Mouse (Mus musculus) heart, postnatal 0 days (tissue): ENCODE measurements around the gene Cyp2a5. TPM values are rescaled to one million over a fixed set of nuclear protein-coding genes. Genes with fewer than 3 reads are reported as not detected.
"Not testable (repeated sequence)": the region's sequence is repeated elsewhere in the genome, so short reads cannot be mapped to it uniquely, and the experiment has no call there.

Experiments
- ATAC-seq: fragments of 200-750 bp; cut with Nextera tagmentation; 2 replicates; pipeline ENCODE4 v1.8.0; 2017; ENCODE audit warnings: low read depth, moderate number of reproducible peaks, moderate library complexity; ENCODE audit not compliant: insufficient read depth
- DNase-seq: peaks from one replicate; pipeline ENCODE4 v3.0.0-alpha.2; 2016; ENCODE audit warnings: low spot score
- H3K27ac ChIP-seq: fragments of 300-500 bp; sonication (generic); 2 replicates; pipeline ENCODE4 v1.5.1; 2014; ENCODE audit warnings: low read depth, mild to moderate bottlenecking
- H3K27me3 ChIP-seq: fragments of 300-500 bp; sonication (generic); 2 replicates; pipeline ENCODE4 v1.6.1; 2014; ENCODE audit warnings: low read length, mixed read lengths; ENCODE audit not compliant: control insufficient read depth, insufficient read depth
- H3K36me3 ChIP-seq: fragments of 300-500 bp; sonication (generic); replicated peaks from 2 replicates; pipeline ENCODE4 v1.6.1; 2014; ENCODE audit warnings: low read length, mixed read lengths; ENCODE audit not compliant: control insufficient read depth, insufficient read depth
- H3K4me1 ChIP-seq: fragments of 300-500 bp; sonication (generic); 2 replicates; pipeline ENCODE4 v1.6.1; 2014; ENCODE audit warnings: antibody characterized with exemption; ENCODE audit not compliant: control insufficient read depth, insufficient read depth
- H3K4me2 ChIP-seq: fragments of 300-500 bp; sonication (generic); 2 replicates; pipeline ENCODE4 v1.6.1; 2014; ENCODE audit warnings: low read depth, mild to moderate bottlenecking, low read length, moderate library complexity
- H3K4me3 ChIP-seq: fragments of 300-500 bp; sonication (generic); 2 replicates; pipeline ENCODE4 v1.5.1; 2014; ENCODE audit warnings: low read depth, low read length
- H3K9ac ChIP-seq: fragments of 300-500 bp; sonication (generic); replicated peaks from 2 replicates; pipeline ENCODE4 v1.6.1; 2014; ENCODE audit warnings: low read depth, low read length, mixed read lengths
- H3K9me3 ChIP-seq: fragments of 300-500 bp; sonication (generic); replicated peaks from 2 replicates; pipeline ENCODE4 v1.6.1; 2016; ENCODE audit warnings: low read length; ENCODE audit not compliant: control insufficient read depth
- CTCF ChIP-seq: IDR thresholded peaks from 2 replicates; pipeline ENCODE4 v1.5.1; 2016; ENCODE audit warnings: antibody characterized with exemption, control low read depth, low read depth
- EP300 ChIP-seq: IDR thresholded peaks from 2 replicates; pipeline ENCODE4 v1.6.1; 2016; ENCODE audit warnings: antibody characterized with exemption, low read depth
- WGBS: fragments of 180-500 bp; shearing (Covaris S2); extraction: QIAGEN DNeasy Blood & Tissue Kit; methylation state at CpG from one replicate; pipeline ENCODE4 v1.1.7; 2014; 5-methylcytosine and 5-hydroxymethylcytosine counted together
- polyA plus RNA-seq: library from polyadenylated mRNA; unstranded; fragments of >200 nt; fragmentation: Nextera tagmentation; extraction: Ambion mirVana; gene quantifications from 2 replicates; pipeline ENCODE4 v1.2.1, GENCODE M21; 2015
- total RNA-seq: library from RNA; depleted of rRNA; stranded (reverse); fragments of >200 nt; gene quantifications from 2 replicates; pipeline ENCODE4 v1.2.3, GENCODE M21; 2014; ENCODE audit warnings: low replicate concordance; rRNA removed

Cyp2a5 gene
- total RNA-seq (not detected in 2 replicates), polyA plus RNA-seq (not detected in 2 replicates)

DNA sequence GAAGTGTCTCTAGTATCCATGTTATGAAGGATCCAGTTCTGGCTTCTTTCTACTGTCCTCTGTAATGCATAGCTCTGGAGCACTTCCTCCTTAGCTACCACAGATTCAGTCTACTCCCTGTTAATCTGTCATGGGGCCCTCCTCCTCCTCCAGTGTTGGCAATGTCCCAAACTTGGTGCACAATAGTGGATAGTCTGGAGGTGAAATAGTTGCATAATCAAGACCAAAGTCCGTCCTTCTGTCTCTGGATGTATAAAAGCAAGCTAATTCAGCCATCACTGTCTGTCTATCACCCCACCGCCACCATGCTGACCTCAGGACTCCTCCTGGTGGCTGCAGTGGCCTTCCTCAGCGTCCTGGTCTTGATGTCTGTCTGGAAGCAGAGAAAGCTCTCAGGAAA, at the start of gene Cyp2a5:
TSS of gene Cyp2a5 (plus strand) at position 247 of the 400 bp plus-strand sequence.
- 53% methylated on average over 3 of the region's 3 CpGs for WGBS
- not testable (repeated sequence) for H3K9ac ChIP-seq, H3K4me2 ChIP-seq, H3K36me3 ChIP-seq, ATAC-seq, H3K27ac ChIP-seq, H3K27me3 ChIP-seq, H3K4me1 ChIP-seq, H3K4me3 ChIP-seq, H3K9me3 ChIP-seq, DNase-seq

DNA sequence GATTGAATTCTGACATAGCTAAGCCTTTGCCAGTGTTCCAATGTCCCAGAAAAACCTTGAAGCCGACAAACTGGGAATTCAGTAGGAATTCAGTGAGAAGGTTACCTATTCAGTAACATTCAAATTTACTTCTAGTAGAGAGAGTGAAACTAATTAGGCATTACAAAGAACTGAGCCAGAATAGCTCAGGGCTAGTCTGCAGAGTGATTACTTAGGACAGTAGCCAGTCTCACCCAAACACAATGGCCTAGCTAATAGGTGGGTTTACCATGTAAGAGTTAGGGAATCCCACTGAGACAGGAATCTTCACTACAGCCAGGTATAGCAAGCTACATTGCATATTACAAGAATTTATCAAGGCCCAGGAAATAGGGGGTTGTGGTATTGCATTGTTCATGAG, 49.1 kb upstream of the Cyp2a5 start:
- not testable (repeated sequence) for DNase-seq, H3K36me3 ChIP-seq, H3K9me3 ChIP-seq, H3K4me1 ChIP-seq, H3K4me3 ChIP-seq, H3K27ac ChIP-seq, H3K4me2 ChIP-seq, H3K27me3 ChIP-seq, ATAC-seq, H3K9ac ChIP-seq
- 40% methylated on average over 1 of the region's 1 CpGs for WGBS

DNA sequence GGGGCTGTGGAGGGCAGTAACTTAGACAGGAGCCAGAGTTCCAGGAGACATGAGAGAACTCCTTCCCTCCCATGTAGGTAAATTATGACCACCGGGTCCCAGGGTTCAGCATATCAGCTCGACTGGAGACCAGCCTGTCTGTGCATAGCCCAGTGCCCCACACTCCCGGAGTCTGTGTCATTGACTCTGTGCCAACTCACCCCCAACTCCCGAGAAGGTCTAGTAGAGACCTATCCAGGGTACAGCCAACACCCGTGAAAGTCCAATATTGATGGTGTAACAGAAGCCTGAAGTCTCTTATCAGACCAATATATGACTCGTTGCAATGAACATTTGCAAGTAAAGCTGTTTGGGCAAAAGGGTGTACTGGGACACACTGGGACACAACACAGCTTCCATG, 45.1 kb upstream of the Cyp2a5 start:
- ATAC-seq, result no peak

DNA sequence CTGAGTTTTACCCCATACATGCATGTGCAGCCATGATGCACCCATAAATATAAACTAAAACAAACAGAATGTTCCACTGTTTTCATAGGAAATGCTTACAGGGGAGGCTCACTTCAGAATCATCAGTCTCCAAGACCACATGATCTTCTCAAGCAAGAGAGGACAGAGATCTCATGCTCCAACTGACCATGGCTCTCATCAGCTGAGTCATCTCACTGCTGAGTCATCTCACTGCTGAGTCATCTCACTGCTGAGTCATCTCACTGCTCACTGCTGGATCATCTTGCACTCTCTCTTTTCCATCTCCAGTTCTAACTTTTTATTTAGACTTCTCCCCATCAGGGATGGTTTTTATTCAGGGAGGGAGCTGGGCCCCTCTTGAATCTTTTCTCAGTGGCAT, 35.0 kb upstream of the Cyp2a5 start:
- Histone ChIP-seq H3K9ac (no peak overlapping the region), H3K36me3 (no peaks in the 10 kb centered on the region), H3K9me3 (no peaks in the 10 kb centered on the region), H3K27ac (no peak overlapping the region), H3K4me1 (no peaks in the 10 kb centered on the region), H3K4me3 (no peak overlapping the region), H3K4me2 (no peak overlapping the region), H3K27me3 (no peaks in the 10 kb centered on the region)
- TF ChIP-seq CTCF, result no peak
- no peak for TF ChIP-seq EP300
- DNase-seq (no peak), ATAC-seq (no peak)

More for the DNA sequence above, 45.1 kb upstream of the Cyp2a5 start:
- Histone ChIP-seq H3K9ac (no peak overlapping the region), H3K4me1 (no peaks in the 10 kb centered on the region), H3K27me3 (no peaks in the 10 kb centered on the region), H3K4me2 (no peak overlapping the region), H3K36me3 (no peaks in the 10 kb centered on the region), H3K9me3 (no peaks in the 10 kb centered on the region), H3K4me3 (no peak overlapping the region), H3K27ac (no peak overlapping the region)
- 55% methylated on average over 6 of the region's 6 CpGs for WGBS
- DNase-seq, result no peak
- TF ChIP-seq EP300 (no peak), CTCF (no peak)

- no peak overlapping the region for H3K9ac ChIP-seq
- WGBS, result 75% methylated on average over 1 of the region's 1 CpGs
- H3K36me3 ChIP-seq, result no peaks in the 10 kb centered on the region
- no peaks in the 10 kb centered on the region for H3K27me3 ChIP-seq
- H3K27ac ChIP-seq, result no peak overlapping the region
- ATAC-seq (no peak), DNase-seq (no peak)
- no peaks in the 10 kb centered on the region for H3K4me1 ChIP-seq
- no peaks in the 10 kb centered on the region for H3K9me3 ChIP-seq
- no peak overlapping the region for H3K4me3 ChIP-seq
- H3K4me2 ChIP-seq, result no peak overlapping the region
- TF ChIP-seq EP300 (no peak), CTCF (no peak)
Measured at GRCm38 (mm10) chr7:26800996-26801395, 34.1 kb upstream of the Cyp2a5 start.

DNA sequence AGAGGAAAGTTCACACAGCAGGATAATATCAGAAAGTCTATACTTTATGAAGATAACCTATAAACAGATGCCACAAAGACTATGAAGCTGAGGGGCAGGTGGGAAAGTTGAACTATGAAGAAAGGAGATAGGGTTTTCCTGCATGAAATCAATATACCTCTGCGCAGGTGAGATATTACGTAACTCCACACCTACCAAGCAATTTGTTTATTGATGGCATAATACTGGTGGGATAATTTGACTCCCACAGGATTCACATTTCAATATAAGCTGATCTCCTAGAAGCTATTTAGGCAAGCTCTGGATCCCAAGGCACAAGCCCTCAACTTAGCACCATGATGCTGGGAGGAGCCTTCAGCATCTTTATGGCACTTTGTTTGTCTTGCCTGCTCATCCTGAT, 26.5 kb upstream of the Cyp2a5 start, which contains the start of gene Cyp2g1:
TSS of gene Cyp2g1 (plus strand) at position 301 of the 400 bp plus-strand sequence.
- Histone ChIP-seq H3K4me3 (no peak within 1 kb of the TSS), H3K27me3 (no peaks in the 10 kb centered on the region), H3K4me2 (no peak within 1 kb of the TSS), H3K9ac (no peak within 1 kb of the TSS), H3K27ac (no peak within 1 kb of the TSS), H3K4me1 (no peaks in the 10 kb centered on the region), H3K9me3 (no peaks in the 10 kb centered on the region), H3K36me3 (no peaks in the 10 kb centered on the region)
- 82% methylated on average over 2 of the region's 2 CpGs for WGBS
- no peak for ATAC-seq
- DNase-seq, result no peak
- TF ChIP-seq EP300 (no peak), CTCF (no peak)

DNA sequence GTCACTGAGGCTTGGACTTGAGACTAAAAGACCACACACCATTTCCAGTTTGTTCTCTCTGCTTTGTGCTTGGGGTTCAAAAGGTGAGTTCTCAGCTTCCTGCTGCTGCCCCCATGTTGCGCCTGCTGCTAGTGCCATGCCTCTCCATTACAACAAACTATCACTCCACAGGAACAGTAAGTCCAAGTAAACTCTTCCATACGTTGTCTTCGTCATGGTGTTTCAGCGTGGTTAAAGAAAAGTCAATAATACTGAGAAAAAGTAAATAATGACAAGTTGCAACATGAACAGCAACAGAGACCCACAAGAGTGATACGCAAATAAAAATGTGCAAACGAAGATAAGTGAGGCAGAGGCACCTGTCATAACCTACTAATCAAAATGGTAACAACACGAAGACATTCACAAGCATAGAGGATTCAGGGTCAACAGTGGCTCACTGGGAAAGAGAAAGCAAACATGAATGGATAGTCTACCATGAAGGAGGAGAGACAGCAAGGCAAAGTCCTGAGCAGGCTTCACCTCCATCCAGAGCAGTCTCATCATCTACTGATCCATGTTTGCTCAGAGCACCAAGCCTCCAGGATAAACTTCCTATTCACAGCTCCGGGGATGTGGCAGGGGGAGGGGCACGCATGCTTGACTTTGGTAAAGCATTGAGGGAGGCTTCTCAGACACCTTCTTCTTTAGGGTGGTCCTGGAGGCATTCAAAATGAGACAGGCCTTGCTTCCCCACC, 3.4 kb upstream of the Cyp2a5 start:
- H3K27ac ChIP-seq, H3K4me1 ChIP-seq, H3K9ac ChIP-seq, H3K27me3 ChIP-seq, H3K36me3 ChIP-seq, DNase-seq, H3K4me3 ChIP-seq, H3K9me3 ChIP-seq, ATAC-seq, H3K4me2 ChIP-seq: not testable (repeated sequence)
- WGBS, result 68% methylated on average over 7 of the region's 9 CpGs

GRCm38 (mm10) chr7:26832668-26833067, 2.4 kb upstream of the Cyp2a5 start:
- not testable (repeated sequence) for H3K4me3 ChIP-seq

More at GRCm38 (mm10) chr7:26832668-26833067, 2.4 kb upstream of the Cyp2a5 start:
- H3K4me2 ChIP-seq, H3K9ac ChIP-seq, H3K27ac ChIP-seq, ATAC-seq, H3K36me3 ChIP-seq, H3K9me3 ChIP-seq, H3K27me3 ChIP-seq, DNase-seq, H3K4me1 ChIP-seq: not testable (repeated sequence)
- 69% methylated on average over 6 of the region's 7 CpGs for WGBS
